Mouse (Mus musculus) G1E (cell line): ENCODE data around the gene Adra1d.

ENCODE experiments used
- CTCF ChIP-seq: IDR thresholded peaks from 2 replicates; pipeline ENCODE4 v1.5.1; 2012; ENCODE audit warnings: low read depth, low read length, inconsistent platforms, mixed read lengths
- GATA1 ChIP-seq: IDR thresholded peaks from 2 replicates; pipeline ENCODE4 v1.6.1; 2012; ENCODE audit warnings: borderline replicate concordance, low read length, inconsistent platforms, mixed read lengths
- GATA2 ChIP-seq: IDR thresholded peaks from 2 replicates; pipeline ENCODE4 v1.6.1; 2012; ENCODE audit warnings: low read depth, low read length, inconsistent platforms, borderline replicate concordance
- POLR2AphosphoS5 ChIP-seq: IDR thresholded peaks from 2 replicates; pipeline ENCODE4 v1.6.1; 2012; ENCODE audit warnings: low read depth, low read length, inconsistent platforms; ENCODE audit not compliant: insufficient replicate concordance
- TAL1 ChIP-seq: conservative IDR thresholded peaks from 2 replicates; pipeline ENCODE4 v1.6.1; 2012; ENCODE audit warnings: low read depth, low read length, inconsistent platforms, mixed read lengths

DNA sequence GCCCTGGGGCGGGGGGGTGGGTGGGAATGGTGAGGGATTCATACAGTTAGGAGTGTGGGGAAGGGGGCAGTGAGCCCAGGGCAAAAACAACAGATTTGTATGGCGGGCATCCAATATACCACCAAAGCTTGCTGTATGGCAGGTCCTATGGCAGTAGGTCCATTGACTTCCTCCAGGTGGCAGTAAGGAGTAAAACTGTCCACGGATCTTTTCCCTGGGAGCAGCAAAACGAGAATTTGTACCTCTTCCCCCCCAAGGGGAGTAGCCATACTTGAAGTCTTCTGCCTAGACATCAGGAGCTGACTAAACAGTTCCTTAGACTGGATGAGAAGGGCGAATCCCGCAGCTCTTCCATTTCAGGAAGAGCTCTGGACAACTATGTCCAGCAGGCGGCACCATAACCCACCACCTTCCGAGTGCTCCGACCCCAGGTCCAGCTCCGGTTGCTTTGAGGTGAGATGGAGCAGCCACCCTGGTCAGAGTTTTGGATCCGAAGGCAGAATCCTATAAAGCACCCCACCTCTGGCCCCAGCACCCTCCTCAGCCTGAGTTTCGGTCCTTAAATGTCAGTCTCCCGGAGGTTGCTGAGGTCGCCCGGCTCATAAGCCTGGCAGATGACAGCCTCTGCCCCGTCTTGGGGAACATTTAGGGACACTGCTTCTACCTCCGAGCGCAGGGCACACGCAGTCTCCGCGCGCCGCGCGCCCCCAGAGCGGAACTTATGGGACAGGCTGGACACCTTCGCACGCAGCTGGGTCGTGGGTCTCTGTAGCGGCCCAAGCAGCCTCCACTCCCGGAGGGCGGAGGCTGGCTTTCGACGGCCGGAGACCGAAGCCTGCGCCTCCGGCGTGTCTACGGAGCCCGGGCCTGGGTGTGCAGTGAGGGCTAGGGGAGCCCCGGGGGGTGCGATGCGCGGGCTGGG is 16.4 kb downstream of the Adra1d start:
- TF ChIP-seq GATA1 (no peak), CTCF (no peak), GATA2 (no peak), TAL1 (no peak), POLR2AphosphoS5 (no peak)
